Mouse (Mus musculus) hindbrain, postnatal 0 days (tissue): ENCODE results near the gene Olfr1394. TPM values are rescaled to one million over a fixed set of nuclear protein-coding genes. Genes with fewer than 3 reads are reported as not detected.
"Not testable (repeated sequence)": the region's sequence is repeated elsewhere in the genome, so short reads cannot be mapped to it uniquely, and the experiment has no call there.

Experiments used
- ATAC-seq: fragments of 200-750 bp; cut with Nextera tagmentation; 2 replicates; pipeline ENCODE4 v1.8.0; 2017; ENCODE audit warnings: mild to moderate bottlenecking, moderate TSS enrichment, moderate library complexity
- DNase-seq: peaks from one replicate; pipeline ENCODE4 v3.0.0-alpha.2; 2015; ENCODE audit warnings: low spot score
- H3K27ac ChIP-seq: fragments of 300-500 bp; sonication (generic); 2 replicates; pipeline ENCODE4 v1.5.1; 2014; ENCODE audit warnings: mild to moderate bottlenecking
- H3K27me3 ChIP-seq: fragments of 300-500 bp; sonication (generic); 2 replicates; pipeline ENCODE4 v1.6.1; 2014; ENCODE audit warnings: low read length, mixed read lengths; ENCODE audit not compliant: insufficient read depth
- H3K36me3 ChIP-seq: fragments of 300-500 bp; sonication (generic); 2 replicates; pipeline ENCODE4 v1.6.1; 2014; ENCODE audit warnings: low read length, mixed read lengths; ENCODE audit not compliant: insufficient read depth
- H3K4me1 ChIP-seq: fragments of 300-500 bp; sonication (generic); 2 replicates; pipeline ENCODE4 v1.6.1; 2014; ENCODE audit warnings: antibody characterized with exemption, low read length, mixed read lengths; ENCODE audit not compliant: insufficient read depth
- H3K4me2 ChIP-seq: fragments of 300-500 bp; sonication (generic); 2 replicates; pipeline ENCODE4 v1.6.1; 2014; ENCODE audit warnings: low read depth, mild to moderate bottlenecking, low read length, moderate library complexity, mixed read lengths
- H3K4me3 ChIP-seq: fragments of 300-500 bp; sonication (generic); 2 replicates; pipeline ENCODE4 v1.5.1; 2014; ENCODE audit warnings: low read length
- H3K9ac ChIP-seq: fragments of 300-500 bp; sonication (generic); replicated peaks from 2 replicates; pipeline ENCODE4 v1.6.1; 2014; ENCODE audit warnings: mild to moderate bottlenecking, low read length, moderate library complexity, mixed read lengths
- H3K9me3 ChIP-seq: fragments of 300-500 bp; sonication (generic); 2 replicates; pipeline ENCODE4 v1.6.1; 2016; ENCODE audit warnings: low read length, mixed read lengths
- CTCF ChIP-seq: IDR thresholded peaks from 2 replicates; pipeline ENCODE4 v1.5.1; 2016; ENCODE audit warnings: antibody characterized with exemption, control low read depth, low read depth
- WGBS: fragments of 180-500 bp; shearing (Covaris S2); extraction: QIAGEN DNeasy Blood & Tissue Kit; methylation state at CpG from one replicate; pipeline ENCODE4 v1.1.7; 2014; 5-methylcytosine and 5-hydroxymethylcytosine counted together
- polyA plus RNA-seq: library from polyadenylated mRNA; unstranded; fragments of >200 nt; fragmentation: Nextera tagmentation; extraction: Ambion mirVana; gene quantifications from 2 replicates; pipeline ENCODE4 v1.2.1, GENCODE M21; 2015
- total RNA-seq: library from RNA; depleted of rRNA; stranded (reverse); fragments of >200 nt; gene quantifications from 2 replicates; pipeline ENCODE4 v1.2.3, GENCODE M21; 2014

The Olfr1394 gene
- total and polyA plus RNA-seq, 2 experiments from 2014 or later, result not detected

- ATAC-seq, result no peak
- Histone ChIP-seq H3K9me3 (no peaks in the 10 kb centered on the region), H3K9ac (no peak overlapping the region), H3K27ac (no peak overlapping the region), H3K4me3 (no peak overlapping the region), H3K27me3 (no peaks in the 10 kb centered on the region), H3K4me1 (no peaks in the 10 kb centered on the region), H3K4me2 (no peak overlapping the region), H3K36me3 (no peaks in the 10 kb centered on the region)
- 91% methylated on average over 4 of the region's 4 CpGs for WGBS
- no peak for DNase-seq
- no peak for TF ChIP-seq CTCF
Observed at GRCm38 (mm10) chr11:49170576-49170975, 16.4 kb downstream of the Olfr1394 start.

GRCm38 (mm10) chr11:49175345-49175744 is 21.2 kb downstream of the Olfr1394 start:
- Histone ChIP-seq H3K4me2 (no peak overlapping the region), H3K4me3 (no peak overlapping the region), H3K27ac (no peak overlapping the region), H3K9me3 (no peaks in the 10 kb centered on the region), H3K27me3 (no peaks in the 10 kb centered on the region), H3K9ac (no peak overlapping the region), H3K4me1 (no peaks in the 10 kb centered on the region), H3K36me3 (no peaks in the 10 kb centered on the region)
- TF ChIP-seq CTCF, result no peak
- 93% methylated on average over 8 of the region's 8 CpGs for WGBS
- DNase-seq (no peak), ATAC-seq (no peak)

GRCm38 (mm10) chr11:49176047-49176779 is 22.0 kb downstream of the Olfr1394 start:
- H3K27ac ChIP-seq, H3K36me3 ChIP-seq, H3K4me1 ChIP-seq, H3K27me3 ChIP-seq, ATAC-seq, H3K4me2 ChIP-seq, H3K9me3 ChIP-seq, H3K4me3 ChIP-seq, H3K9ac ChIP-seq, DNase-seq: not testable (repeated sequence)
- WGBS, result 88% methylated on average over 4 of the region's 4 CpGs

GRCm38 (mm10) chr11:49183172-49183571 is 29.0 kb downstream of the Olfr1394 start:
- no peak overlapping the region for H3K27ac ChIP-seq
- no peaks in the 10 kb centered on the region for H3K9me3 ChIP-seq
- H3K4me1 ChIP-seq, result no peaks in the 10 kb centered on the region
- DNase-seq, result no peak
- WGBS, result 79% methylated on average over 1 of the region's 1 CpGs
- no peak for TF ChIP-seq CTCF
- H3K4me3 ChIP-seq, result no peak overlapping the region
- H3K9ac ChIP-seq, result no peak overlapping the region
- H3K4me2 ChIP-seq, result no peak overlapping the region
- H3K27me3 ChIP-seq, result no peaks in the 10 kb centered on the region
- H3K36me3 ChIP-seq, result no peaks in the 10 kb centered on the region
- no peak for ATAC-seq

- no peak overlapping the region for H3K4me3 ChIP-seq
- no peaks in the 10 kb centered on the region for H3K9me3 ChIP-seq
- no peak overlapping the region for H3K9ac ChIP-seq
- no peaks in the 10 kb centered on the region for H3K36me3 ChIP-seq
- no peak overlapping the region for H3K4me2 ChIP-seq
- 84% methylated on average over 6 of the region's 6 CpGs for WGBS
- H3K4me1 ChIP-seq, result no peaks in the 10 kb centered on the region
- no peaks in the 10 kb centered on the region for H3K27me3 ChIP-seq
- no peak for DNase-seq
- TF ChIP-seq CTCF, result peak; percentile 20; the same call in 1 of the 2 replicates
- no peak for ATAC-seq
- H3K27ac ChIP-seq, result no peak overlapping the region
Observed at GRCm38 (mm10) chr11:49186452-49186851, 32.3 kb downstream of the Olfr1394 start.

- Histone ChIP-seq H3K9me3 (no peaks in the 10 kb centered on the region), H3K27ac (no peak within 1 kb of the TSS), H3K27me3 (no peaks in the 10 kb centered on the region), H3K4me3 (no peak within 1 kb of the TSS), H3K4me2 (no peak within 1 kb of the TSS), H3K36me3 (no peaks in the 10 kb centered on the region), H3K4me1 (no peaks in the 10 kb centered on the region), H3K9ac (no peak within 1 kb of the TSS)
- 80% methylated on average over 8 of the region's 8 CpGs for WGBS
- DNase-seq, result no peak
- ATAC-seq, result no peak
- TF ChIP-seq CTCF, result no peak
Observed at GRCm38 (mm10) chr11:49186955-49187488, 32.8 kb downstream of the Olfr1394 start, which contains the start of gene Btnl9. Gene Btnl9 (minus strand): TSS chr11:49187159.

GRCm38 (mm10) chr11:49187701-49188100 is 33.5 kb downstream of the Olfr1394 start:
- no peaks in the 10 kb centered on the region for H3K27me3 ChIP-seq
- H3K4me2 ChIP-seq, result no peak overlapping the region
- H3K36me3 ChIP-seq, result no peaks in the 10 kb centered on the region
- ATAC-seq (no peak), DNase-seq (no peak)
- WGBS, result 81% methylated on average over 10 of the region's 10 CpGs
- no peak for TF ChIP-seq CTCF
- H3K9me3 ChIP-seq, result no peaks in the 10 kb centered on the region
- no peak overlapping the region for H3K27ac ChIP-seq
- H3K9ac ChIP-seq, result no peak overlapping the region
- no peak overlapping the region for H3K4me3 ChIP-seq
- H3K4me1 ChIP-seq, result no peaks in the 10 kb centered on the region
